Mouse (Mus musculus) B cell, adult (primary cell): ENCODE results near the gene 4930503B20Rik. TPM values are rescaled to one million over a fixed set of nuclear protein-coding genes. Genes with fewer than 3 reads are reported as not detected.

Source experiments
- total RNA-seq: library from RNA; stranded (reverse); gene quantifications from 4 replicates; pipeline ENCODE4 v1.2.4, GENCODE M21; 2023; ENCODE audit not compliant: inconsistent age

The 4930503B20Rik gene
- total RNA-seq, result not detected in 4 replicates

GRCm38 (mm10) chr3:146651217-146651616 lies at the start of gene 4930503B20Rik:
TSS of gene 4930503B20Rik (minus strand) at chr3:146651317.

GRCm38 (mm10) chr3:146684811-146685675 lies 33.9 kb upstream of the 4930503B20Rik start, which contains the start of gene Samd13:
TSS of gene Samd13 (minus strand) at chr3:146685592.

GRCm38 (mm10) chr3:146615496-146615895 lies 35.6 kb downstream of the 4930503B20Rik start, which contains the start of gene Dnase2b:
TSS of gene Dnase2b (minus strand) at chr3:146615596.

Other genes with a start within 250 kb of the 4930503B20Rik start
- 1.9 to 3.5 TPM (median 2.1 TPM) in 4 replicates for gene Ssx2ip, start 246.7 kb downstream of the 4930503B20Rik start, total RNA-seq
- gene Ctbs, start 201.5 kb downstream of the 4930503B20Rik start, total RNA-seq, result 10.5 to 11.1 TPM (median 10.9 TPM) in 4 replicates
- gene Spata1, start 151.6 kb downstream of the 4930503B20Rik start, total RNA-seq, result 5.7 to 11.1 TPM (median 6.4 TPM) in 4 replicates
- gene Gng5, start 151.5 kb downstream of the 4930503B20Rik start, total RNA-seq, result 110 to 143 TPM (median 138 TPM) in 4 replicates
- gene Rpf1, start 129.9 kb downstream of the 4930503B20Rik start, total RNA-seq, result 87.1 to 100 TPM (median 92.2 TPM) in 4 replicates
- not detected in 4 replicates for gene Uox, start 80.9 kb downstream of the 4930503B20Rik start, total RNA-seq
- gene Dnase2b, start 35.7 kb downstream of the 4930503B20Rik start, total RNA-seq, result not detected in 4 replicates
- not detected in 4 replicates for gene Samd13, start 34.3 kb upstream of the 4930503B20Rik start, total RNA-seq
- 81.7 to 94.8 TPM (median 87.7 TPM) in 4 replicates for gene Prkacb, start 161.7 kb upstream of the 4930503B20Rik start, total RNA-seq
- not detected in 4 replicates for gene Ttll7, start 201.1 kb upstream of the 4930503B20Rik start, total RNA-seq